Mouse (Mus musculus) c-Kit-negative CD71-positive TER-119-positive erythroid progenitor cells, embryonic 14.5 days (primary cell): ENCODE data around the gene Pdgfa.

Experiments
- DNase-seq: peaks from one replicate; pipeline ENCODE4 v3.0.0-alpha.2; 2013; ENCODE audit warnings: low read depth, low spot score

Gene Pdgfa

DNA sequence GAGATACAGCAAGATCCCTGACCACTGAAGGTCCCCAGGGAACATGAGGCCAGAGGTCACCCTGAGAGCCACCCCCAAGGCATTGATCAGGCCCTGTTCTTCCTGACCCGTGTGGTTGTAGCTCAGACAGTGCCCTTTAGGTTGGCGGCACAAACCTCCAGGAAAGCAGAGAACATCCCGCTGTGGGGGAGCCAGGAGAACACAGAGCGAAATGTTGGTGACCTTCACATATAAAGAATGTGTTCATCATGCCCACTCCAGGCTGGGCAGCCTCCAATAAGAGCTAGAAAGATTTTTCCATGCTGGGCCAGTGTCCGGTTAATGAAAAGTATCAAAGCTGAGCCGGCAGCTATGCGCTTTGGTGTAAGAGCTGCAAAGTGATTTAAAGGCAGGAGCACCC, 43.2 kb downstream of the Pdgfa start:
- DNase-seq = no peak

DNA sequence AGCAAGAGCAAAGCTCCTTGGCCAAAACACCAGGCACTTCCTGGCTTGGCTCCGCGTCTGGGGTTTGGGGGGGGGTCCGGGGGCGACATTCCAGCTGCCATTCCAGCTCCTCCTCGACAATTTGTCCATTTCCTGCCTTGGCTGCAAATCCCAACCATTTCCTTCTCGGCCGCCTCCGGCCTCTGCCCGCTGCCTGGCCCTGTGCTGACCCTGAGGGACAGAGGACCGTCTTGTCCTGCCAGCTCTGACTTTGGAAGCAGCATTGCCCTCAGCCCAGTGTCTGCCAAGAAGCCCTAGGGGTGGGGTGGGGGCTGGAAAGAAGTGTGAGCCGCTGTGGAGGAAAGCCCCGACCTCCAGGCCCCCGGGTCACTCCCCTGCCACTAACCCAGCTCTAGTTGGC, 44.2 kb downstream of the Pdgfa start:
- no peak for DNase-seq

DNA sequence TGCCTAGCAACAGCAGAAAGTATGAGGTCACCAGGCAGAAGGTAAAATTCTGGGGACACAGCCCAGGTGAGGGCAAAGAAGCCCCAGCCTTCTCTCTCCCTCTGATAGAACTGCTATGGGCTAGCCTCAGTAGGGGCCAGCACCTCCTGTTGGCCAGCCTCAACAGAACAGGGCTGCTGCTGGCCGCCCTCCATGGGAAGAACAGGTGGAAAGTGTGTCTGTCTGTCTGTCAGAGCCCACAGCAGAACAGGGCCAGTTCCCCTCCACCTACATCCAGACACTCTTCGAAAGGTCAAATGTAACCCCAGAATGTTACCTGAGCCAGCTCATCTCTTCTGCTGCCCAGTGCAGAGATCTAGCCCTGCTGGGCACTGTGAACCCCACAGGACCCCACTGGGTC, 45.9 kb downstream of the Pdgfa start:
- DNase-seq = no peak

DNA sequence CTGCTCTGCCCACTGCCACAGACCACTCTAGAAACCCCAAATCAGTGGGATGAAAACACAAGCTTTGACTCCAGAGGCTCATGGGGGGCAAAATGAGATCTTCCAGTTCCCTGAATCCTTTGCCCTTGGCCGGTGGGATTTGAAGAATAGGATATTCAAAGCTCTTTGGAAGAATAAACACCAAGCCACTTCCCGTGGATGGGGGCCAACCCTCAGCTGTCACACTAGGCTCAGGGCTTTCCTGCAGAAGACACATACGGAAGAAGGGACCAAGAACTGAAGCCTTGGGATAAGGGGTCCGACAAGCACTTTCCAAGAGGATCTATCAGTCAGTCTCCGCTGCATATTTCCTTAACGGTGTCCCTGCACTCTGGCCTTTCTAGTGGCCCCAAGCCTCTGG, 48.0 kb downstream of the Pdgfa start:
- no peak for DNase-seq

DNA sequence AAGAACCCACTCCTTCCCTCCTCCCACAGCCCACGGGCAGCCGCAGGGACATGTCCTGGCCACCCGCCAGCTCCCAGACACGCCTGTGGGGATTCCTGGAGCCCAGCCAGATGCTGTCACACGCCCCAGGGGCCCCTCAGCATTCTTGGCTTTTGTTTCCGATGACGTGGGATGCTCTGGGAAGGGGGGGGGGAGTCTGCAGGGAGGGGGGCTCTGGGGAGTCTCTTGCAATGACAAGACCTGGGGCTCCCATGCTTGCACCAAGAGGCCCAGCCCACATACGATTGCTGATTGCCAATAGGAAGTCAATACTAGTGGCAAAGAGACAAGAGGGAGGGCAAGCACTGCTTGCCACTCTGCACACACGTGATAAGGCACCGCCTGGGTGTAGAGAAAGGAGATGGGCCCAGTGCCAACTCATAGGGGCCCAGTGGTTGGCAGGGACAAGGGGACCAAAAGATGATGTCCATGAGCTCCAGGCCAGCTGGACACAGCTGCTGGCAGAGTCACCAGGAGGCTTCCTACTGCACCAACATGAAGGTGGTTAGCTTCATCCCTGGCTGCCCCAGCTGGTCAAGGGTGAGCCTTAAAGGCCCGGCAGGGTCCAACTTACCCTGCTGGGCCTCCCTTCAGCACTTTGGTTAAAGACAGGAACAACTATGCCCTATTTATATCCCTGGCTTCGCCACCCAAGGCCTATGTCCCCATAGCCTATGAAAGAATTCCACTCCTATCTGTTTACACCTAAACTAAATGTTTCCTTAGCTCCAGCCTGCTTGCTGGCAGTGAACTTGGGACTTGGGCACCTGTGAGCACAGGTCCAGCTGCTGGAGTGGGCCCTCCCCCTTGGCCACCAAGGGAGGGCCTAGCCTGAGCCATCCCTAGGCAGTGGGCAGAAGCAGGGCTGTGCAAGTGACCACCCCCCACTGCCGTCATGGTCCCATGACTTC, 48.9 kb downstream of the Pdgfa start:
- DNase-seq = no peak

DNA sequence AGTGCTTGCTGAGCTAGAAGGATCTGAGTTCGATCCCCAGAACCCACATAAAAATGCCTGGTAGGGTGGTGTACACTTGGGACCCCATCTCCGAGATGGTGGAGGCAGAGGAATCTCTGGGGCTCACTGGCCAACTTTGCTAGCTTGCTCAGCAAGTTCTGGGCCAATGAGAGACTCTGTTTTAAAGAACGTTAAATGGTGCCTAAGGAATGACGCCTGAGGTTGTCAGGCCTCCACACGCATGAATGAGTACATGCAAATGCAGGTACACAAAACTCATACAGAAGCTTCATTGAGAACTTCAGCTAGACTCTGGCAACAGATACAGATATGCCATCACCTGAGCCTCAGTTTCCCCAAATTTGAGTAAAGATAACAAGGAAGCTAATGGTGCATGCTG, 49.7 kb downstream of the Pdgfa start:
- no peak for DNase-seq

DNA sequence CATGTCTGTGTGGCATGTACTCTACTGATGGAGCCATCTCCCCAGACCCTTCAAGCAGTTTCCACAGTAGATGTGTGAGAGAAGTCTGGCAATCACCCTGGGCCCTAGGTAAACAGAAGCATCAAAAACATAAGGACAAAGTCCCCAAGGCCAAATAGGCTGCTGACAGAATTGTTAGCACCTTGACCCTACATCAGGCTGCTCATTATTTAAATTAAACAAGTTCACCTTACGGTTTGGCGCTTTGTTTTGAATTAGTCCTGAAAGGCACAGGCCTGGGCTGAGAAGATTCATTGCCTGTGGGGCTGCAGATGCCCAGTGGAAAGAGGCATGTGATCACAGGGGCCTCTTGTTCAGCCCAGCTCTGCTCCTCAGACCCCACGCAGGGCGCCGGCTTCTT, 50.2 kb downstream of the Pdgfa start:
- DNase-seq = no peak

DNA sequence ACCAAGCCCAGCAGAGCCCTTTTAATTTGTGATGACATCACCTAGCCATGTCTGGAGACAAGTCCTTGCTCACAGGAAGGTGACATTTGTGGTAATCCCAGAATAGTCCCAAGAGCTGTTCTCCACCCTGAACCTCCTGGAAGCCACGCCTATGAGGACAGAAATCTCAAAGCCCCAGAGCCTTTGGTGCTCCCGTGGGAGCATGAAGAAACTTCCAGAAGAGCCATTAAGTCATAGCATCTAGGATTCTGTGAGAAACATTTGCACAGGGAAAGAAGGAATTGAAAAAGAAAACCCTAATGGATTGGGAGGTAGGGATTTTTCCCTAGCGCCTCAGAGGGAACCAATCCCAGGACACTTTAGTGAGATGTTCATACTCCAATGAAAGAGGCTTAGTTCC, 52.2 kb downstream of the Pdgfa start:
- no peak for DNase-seq

DNA sequence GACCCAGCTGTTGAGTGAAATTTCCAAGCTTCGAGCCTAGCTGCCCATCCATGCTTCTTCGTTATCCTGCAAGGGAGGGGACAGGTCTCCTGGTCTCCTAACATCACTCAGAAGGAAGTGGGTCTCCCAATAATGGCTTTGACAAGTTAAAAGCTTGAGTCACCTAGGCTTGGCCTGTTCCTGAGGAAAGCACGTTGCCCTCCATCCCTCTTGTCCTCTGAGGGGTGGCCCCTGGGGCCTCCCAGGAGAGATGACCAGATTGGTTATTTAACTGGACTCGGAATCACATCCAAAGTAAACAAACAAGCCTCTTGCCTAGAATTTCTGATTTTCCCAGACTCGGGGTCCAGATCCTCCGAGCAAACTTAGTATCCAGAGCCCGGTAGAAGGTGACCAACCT, 52.6 kb downstream of the Pdgfa start:
- DNase-seq = no peak

DNA sequence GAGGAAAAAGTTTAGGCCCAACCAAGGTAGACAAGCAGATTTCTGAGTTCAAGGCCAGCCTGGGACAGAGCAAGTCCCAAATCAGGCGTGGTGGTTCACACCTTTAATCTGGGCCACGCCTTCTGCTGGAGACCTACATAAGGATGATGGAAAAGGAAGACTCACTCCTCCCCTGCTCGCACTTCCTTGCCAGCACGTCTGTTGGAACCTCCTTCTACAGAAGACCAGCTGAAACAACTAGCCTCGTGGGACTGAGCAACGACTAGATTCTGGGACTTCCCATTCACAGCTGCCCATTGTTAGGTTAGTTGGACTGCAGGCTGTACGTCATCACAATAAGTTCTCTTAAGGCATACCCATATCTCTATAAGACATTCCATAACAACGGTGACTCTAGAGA, 55.3 kb downstream of the Pdgfa start:
- no peak for DNase-seq

DNA sequence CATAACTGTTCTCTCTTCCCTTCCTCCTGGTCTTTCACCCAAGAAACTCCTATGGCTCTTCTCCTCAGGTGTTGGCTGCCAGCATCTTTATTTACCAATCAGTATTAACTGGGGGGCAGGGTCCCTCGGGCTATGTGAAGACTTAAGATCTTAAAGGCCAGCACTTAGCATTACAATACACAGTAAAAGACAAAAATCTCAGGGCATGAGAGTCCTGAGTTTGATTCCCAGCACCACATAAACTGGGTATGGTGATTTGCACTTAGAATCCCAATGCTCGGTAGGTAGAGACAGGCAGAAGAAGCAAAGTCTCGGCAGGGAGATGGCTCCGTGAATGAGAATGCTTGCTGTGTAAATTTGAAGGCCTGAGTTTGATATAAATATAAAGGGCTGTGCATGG, 56.6 kb downstream of the Pdgfa start:
- DNase-seq = no peak

DNA sequence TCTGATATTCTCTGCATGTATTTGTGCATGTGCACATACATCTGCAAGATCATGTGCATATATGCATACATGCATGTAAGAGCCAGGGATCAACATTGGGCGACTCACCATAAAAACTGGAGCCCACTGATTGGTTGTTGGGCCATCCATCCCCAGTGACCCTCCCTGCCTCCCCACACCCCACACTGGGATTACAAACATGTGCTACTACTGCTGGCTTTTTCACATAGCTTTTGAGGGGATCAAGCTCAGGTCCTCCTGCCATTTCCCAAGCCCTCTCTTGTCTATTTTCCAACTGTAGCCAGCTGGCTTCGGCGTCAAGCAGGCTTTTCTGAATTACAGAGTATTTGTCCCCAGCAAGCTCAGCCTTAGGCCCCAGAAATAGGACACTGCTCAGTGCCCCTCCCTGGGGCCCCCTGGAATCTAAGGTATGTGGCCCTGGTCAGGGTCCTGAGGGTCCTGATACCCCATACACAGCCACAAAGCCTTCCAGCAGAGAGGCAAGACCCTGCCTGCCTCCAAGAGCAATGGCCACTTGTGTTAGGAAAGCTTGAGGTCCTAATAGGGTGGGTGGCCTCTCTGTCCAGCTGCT, 58.5 kb downstream of the Pdgfa start:
- no peak for DNase-seq

DNA sequence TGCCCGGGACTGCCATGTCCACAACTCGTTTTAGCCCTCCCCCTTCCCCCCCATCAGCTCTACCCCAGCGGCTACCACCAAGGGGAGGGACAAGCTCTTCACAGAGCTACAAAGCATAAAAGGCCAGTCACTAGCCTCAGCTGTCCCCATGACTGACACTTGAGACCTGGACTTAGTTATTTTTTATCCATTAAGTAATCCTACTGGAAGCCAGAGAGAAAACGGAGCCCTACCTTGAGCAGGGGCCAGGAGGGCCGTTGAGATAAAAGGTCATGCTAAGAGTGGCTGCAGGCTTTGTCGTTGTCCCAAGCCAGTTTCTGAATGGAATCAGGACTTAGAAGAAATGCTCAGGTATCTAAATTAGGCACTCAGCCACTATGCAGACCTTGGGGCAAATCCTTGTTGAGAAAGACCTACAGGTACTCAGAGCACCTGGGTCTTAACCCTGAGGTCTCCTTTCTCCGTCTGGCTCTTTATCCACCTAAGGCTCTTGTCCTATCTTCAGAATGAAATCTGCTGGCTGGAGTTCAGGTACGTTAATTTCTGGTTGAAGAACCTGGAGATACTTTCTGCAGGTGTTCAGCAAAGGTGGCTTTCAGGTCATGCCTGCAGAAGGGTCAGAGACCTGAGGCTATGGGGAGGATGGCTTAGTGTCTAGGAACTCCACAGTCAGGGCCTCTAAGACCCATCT, 60.6 kb downstream of the Pdgfa start:
- no peak for DNase-seq

DNA sequence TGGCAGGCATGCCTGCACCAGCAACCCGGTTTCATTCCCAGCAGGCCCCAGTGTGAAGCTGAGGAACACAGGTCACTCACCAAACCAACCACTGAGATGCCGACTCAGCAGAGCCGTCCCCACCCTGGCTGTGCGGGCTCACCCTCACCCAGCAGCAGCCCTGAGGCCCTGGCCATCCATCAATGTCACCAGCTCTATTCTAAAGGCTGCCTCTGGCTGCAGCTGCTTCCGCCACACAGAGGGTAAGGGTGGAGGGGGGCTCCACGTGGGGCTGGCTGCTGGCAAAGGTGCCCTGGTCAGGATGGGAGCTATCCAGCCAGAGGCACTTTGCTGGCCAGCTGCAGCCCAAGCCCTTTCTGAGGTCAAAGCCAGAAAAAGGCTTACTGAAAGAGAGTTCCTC, 62.6 kb downstream of the Pdgfa start:
- DNase-seq = no peak

DNA sequence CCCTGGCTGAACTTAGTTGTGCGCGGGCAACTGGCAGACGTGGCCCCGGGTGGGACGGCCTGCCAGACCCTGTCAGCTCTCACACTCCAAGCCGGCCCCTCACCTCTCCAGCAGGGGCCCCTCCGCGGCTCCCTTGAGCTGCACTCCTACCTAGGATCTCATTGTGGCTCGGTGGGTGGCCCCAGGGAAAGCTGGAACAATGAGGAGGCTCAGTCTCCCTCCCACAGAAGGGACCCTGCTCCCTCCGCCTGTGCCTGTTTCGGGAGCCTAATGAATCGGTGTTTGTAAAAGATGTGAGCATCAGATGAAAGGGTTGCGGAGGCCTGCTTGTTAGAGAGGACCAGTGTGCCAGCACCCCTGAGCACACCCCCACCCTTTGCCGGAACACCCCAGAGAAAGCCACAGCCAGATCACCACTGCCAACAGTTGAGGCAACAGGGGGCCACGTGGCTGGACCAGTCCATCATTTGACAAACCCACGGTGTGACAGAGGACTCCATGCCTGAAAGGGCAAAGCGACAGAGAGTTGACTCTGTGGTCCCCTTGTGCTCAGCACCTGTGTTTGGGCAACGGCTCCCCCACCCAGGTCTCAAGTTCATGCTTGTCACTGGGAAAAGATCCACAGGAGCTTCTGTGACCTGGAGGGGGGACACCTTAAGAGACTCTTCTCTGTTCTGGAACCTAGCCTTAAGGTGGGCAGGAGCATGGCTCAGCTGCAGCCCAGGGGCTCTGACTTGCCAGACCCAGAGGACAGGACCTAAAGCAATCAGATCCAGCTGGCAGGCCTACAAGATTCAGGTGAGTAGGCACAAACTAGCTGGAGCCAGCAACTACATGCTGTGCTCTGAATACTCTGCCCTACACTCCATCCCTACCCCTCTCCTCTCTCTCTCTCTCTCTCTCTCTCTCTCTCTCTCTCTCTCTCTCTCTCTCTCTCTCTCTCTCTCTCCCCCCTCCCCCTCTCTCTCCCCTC, 64.4 kb downstream of the Pdgfa start:
- no peak for DNase-seq

DNA sequence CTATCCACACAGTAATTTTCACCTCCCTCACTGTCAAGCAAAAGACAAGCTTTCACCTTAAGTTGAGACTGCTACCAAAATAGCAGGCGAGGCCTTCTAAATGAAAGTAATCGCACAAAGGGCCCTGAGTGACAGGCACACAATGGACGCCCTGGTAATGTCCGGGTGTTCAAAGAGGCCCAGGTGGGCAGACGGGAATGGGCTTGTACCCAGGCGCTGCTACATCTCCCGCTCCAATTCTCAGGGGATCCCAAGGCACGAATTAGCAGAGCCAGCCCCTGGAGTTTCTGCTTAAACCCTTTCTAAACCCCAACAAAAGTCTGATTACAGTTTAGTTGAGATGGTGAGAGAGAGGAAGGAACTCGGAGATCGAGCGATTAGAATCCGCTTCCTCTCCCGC, 65.3 kb downstream of the Pdgfa start:
- DNase-seq = no peak

DNA sequence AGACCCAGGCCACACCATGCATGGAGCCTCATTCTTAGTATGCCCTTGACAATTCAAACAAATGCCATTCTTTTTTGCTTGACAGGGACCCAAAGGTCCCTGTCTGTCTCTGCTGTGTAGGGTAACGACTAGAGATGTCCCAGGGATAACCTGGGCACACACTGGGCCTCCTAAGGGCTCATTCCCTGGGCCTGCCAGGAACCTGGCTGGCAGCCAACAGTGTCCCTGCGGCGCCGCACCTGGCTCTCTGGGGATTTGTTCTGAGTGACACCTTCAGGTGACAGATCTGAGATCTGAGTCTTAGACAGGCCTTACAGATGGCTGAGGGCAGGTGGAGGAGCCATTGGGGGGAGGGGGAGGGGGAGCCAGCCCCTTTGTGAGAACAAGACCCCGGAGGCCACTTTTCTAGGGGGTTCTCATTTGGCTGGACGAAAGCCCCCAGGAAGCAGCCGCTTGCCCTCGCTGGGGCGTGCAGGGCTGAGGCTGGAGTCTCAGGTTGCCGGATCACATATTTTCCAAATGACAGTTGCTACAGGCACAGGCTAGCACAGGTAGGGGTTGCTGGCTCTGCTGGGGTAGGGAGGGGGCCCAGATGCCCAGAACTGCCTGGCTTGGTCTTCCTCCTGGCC, 67.2 kb downstream of the Pdgfa start:
- DNase-seq = no peak
